Mouse (Mus musculus): ENCODE measurements at regions not wholly inside any gene's neighbourhood (a gene's known extent, or its start where the extent isn't known, plus 50 kb on each side); places are given as distances from the start of the nearest gene placed in this dataset.
"Not testable (repeated sequence)": the region's sequence is repeated elsewhere in the genome, so short reads cannot be mapped to it uniquely, and the experiment has no call there.

- H3K4me2 ChIP-seq (ENCODE audit: low read depth, low read length): no peak overlapping the region
- no peaks in the 10 kb centered on the region for H3K9me3 ChIP-seq (ENCODE audit: control insufficient read depth, low read length)
- ATAC-seq (ENCODE audit: low read depth): no peak
- no peaks in the 10 kb centered on the region for H3K4me1 ChIP-seq (ENCODE audit: control insufficient read depth, insufficient read depth, low read length)
- H3K36me3 ChIP-seq (ENCODE audit: control insufficient read depth, insufficient read depth, low read length): no peaks in the 10 kb centered on the region
- no peak overlapping the region for H3K4me3 ChIP-seq (ENCODE audit: low read depth, low read length)
- WGBS: 70% methylated on average over 1 of the region's 1 CpGs
- no peaks in the 10 kb centered on the region for H3K27me3 ChIP-seq (replicated peaks; ENCODE audit: control insufficient read depth, insufficient read depth, low read length)
- H3K27ac ChIP-seq (replicated peaks; ENCODE audit: low read depth, low read length): no peak overlapping the region
- DNase-seq (ENCODE audit: low spot score): peak; percentile 3
- H3K9ac ChIP-seq (ENCODE audit: low read depth, low read length): no peak overlapping the region
These were observed 384.1 kb downstream of the Snca start for GRCm38 (mm10) chr6:60445591-60445990.

GRCm38 (mm10) chr6:60441952-60442351, 387.7 kb downstream of the Snca start:
- Histone ChIP-seq H3K36me3 (ENCODE audit: control insufficient read depth, insufficient read depth, low read length) (no peaks in the 10 kb centered on the region), H3K27ac (replicated peaks; ENCODE audit: low read depth, low read length) (no peak overlapping the region), H3K9me3 (ENCODE audit: control insufficient read depth, low read length) (no peaks in the 10 kb centered on the region), H3K4me2 (ENCODE audit: low read depth, low read length) (no peak overlapping the region), H3K9ac (ENCODE audit: low read depth, low read length) (no peak overlapping the region), H3K4me1 (ENCODE audit: control insufficient read depth, insufficient read depth, low read length) (no peaks in the 10 kb centered on the region), H3K4me3 (ENCODE audit: low read depth, low read length) (no peak overlapping the region), H3K27me3 (replicated peaks; ENCODE audit: control insufficient read depth, insufficient read depth, low read length) (no peaks in the 10 kb centered on the region)
- WGBS: 69% methylated on average over 1 of the region's 1 CpGs
- DNase-seq (ENCODE audit: low spot score) (peak; percentile 5), ATAC-seq (ENCODE audit: low read depth) (no peak)

- no peak overlapping the region for H3K27ac ChIP-seq (replicated peaks; ENCODE audit: low read depth, low read length)
- no peak overlapping the region for H3K9ac ChIP-seq (ENCODE audit: low read depth, low read length)
- WGBS: 83% methylated on average over 2 of the region's 2 CpGs
- H3K36me3 ChIP-seq (ENCODE audit: control insufficient read depth, insufficient read depth, low read length): no peaks in the 10 kb centered on the region
- H3K4me3 ChIP-seq (ENCODE audit: low read depth, low read length): no peak overlapping the region
- DNase-seq (ENCODE audit: low spot score): no peak
- no peaks in the 10 kb centered on the region for H3K27me3 ChIP-seq (replicated peaks; ENCODE audit: control insufficient read depth, insufficient read depth, low read length)
- H3K4me1 ChIP-seq (ENCODE audit: control insufficient read depth, insufficient read depth, low read length): no peaks in the 10 kb centered on the region
- no peak for ATAC-seq (ENCODE audit: low read depth)
- H3K9me3 ChIP-seq (ENCODE audit: control insufficient read depth, low read length): no peaks in the 10 kb centered on the region
- H3K4me2 ChIP-seq (ENCODE audit: low read depth, low read length): no peak overlapping the region
These were observed 418.0 kb downstream of the Snca start for GRCm38 (mm10) chr6:60411669-60412068.

- Histone ChIP-seq H3K4me2 (ENCODE audit: low read depth, low read length) (no peak overlapping the region), H3K27ac (replicated peaks; ENCODE audit: low read depth, low read length) (no peak overlapping the region), H3K27me3 (replicated peaks; ENCODE audit: control insufficient read depth, insufficient read depth, low read length) (no peaks in the 10 kb centered on the region), H3K36me3 (ENCODE audit: control insufficient read depth, insufficient read depth, low read length) (no peaks in the 10 kb centered on the region), H3K4me3 (ENCODE audit: low read depth, low read length) (no peak overlapping the region), H3K9ac (ENCODE audit: low read depth, low read length) (no peak overlapping the region), H3K9me3 (ENCODE audit: control insufficient read depth, low read length) (no peaks in the 10 kb centered on the region), H3K4me1 (ENCODE audit: control insufficient read depth, insufficient read depth, low read length) (no peaks in the 10 kb centered on the region)
- 89% methylated on average over 1 of the region's 1 CpGs for WGBS
- no peak for ATAC-seq (ENCODE audit: low read depth)
- no peak for DNase-seq (ENCODE audit: low spot score)
These were observed 418.4 kb downstream of the Snca start for GRCm38 (mm10) chr6:60411239-60411638.

- DNase-seq (ENCODE audit: low spot score) (no peak), ATAC-seq (ENCODE audit: low read depth) (no peak)
- Histone ChIP-seq H3K9ac (ENCODE audit: low read depth, low read length) (no peak overlapping the region), H3K9me3 (ENCODE audit: control insufficient read depth, low read length) (no peaks in the 10 kb centered on the region), H3K4me3 (ENCODE audit: low read depth, low read length) (no peak overlapping the region), H3K4me1 (ENCODE audit: control insufficient read depth, insufficient read depth, low read length) (no peaks in the 10 kb centered on the region), H3K36me3 (ENCODE audit: control insufficient read depth, insufficient read depth, low read length) (no peaks in the 10 kb centered on the region), H3K27ac (replicated peaks; ENCODE audit: low read depth, low read length) (no peak overlapping the region), H3K4me2 (ENCODE audit: low read depth, low read length) (no peak overlapping the region), H3K27me3 (replicated peaks; ENCODE audit: control insufficient read depth, insufficient read depth, low read length) (no peaks in the 10 kb centered on the region)
- 70% methylated on average over 4 of the region's 4 CpGs for WGBS
These were observed 419.4 kb downstream of the Snca start for GRCm38 (mm10) chr6:60410051-60410785.

GRCm38 (mm10) chr6:60409094-60409493, 420.6 kb downstream of the Snca start:
- H3K9ac ChIP-seq (ENCODE audit: low read depth, low read length): no peak overlapping the region
- H3K27ac ChIP-seq (replicated peaks; ENCODE audit: low read depth, low read length): no peak overlapping the region
- H3K4me2 ChIP-seq (ENCODE audit: low read depth, low read length): no peak overlapping the region
- no peak for ATAC-seq (ENCODE audit: low read depth)
- no peaks in the 10 kb centered on the region for H3K27me3 ChIP-seq (replicated peaks; ENCODE audit: control insufficient read depth, insufficient read depth, low read length)
- DNase-seq (ENCODE audit: low spot score): no peak
- no peaks in the 10 kb centered on the region for H3K4me1 ChIP-seq (ENCODE audit: control insufficient read depth, insufficient read depth, low read length)
- H3K9me3 ChIP-seq (ENCODE audit: control insufficient read depth, low read length): no peaks in the 10 kb centered on the region
- H3K4me3 ChIP-seq (ENCODE audit: low read depth, low read length): no peak overlapping the region
- H3K36me3 ChIP-seq (ENCODE audit: control insufficient read depth, insufficient read depth, low read length): no peaks in the 10 kb centered on the region

GRCm38 (mm10) chr6:60406861-60407260, 422.8 kb downstream of the Snca start:
- no peak overlapping the region for H3K9ac ChIP-seq (ENCODE audit: low read depth, low read length)
- no peak for DNase-seq (ENCODE audit: low spot score)
- no peaks in the 10 kb centered on the region for H3K4me1 ChIP-seq (ENCODE audit: control insufficient read depth, insufficient read depth, low read length)
- 84% methylated on average over 7 of the region's 7 CpGs for WGBS
- no peaks in the 10 kb centered on the region for H3K27me3 ChIP-seq (replicated peaks; ENCODE audit: control insufficient read depth, insufficient read depth, low read length)
- no peak overlapping the region for H3K4me3 ChIP-seq (ENCODE audit: low read depth, low read length)
- ATAC-seq (ENCODE audit: low read depth): no peak
- no peak overlapping the region for H3K27ac ChIP-seq (replicated peaks; ENCODE audit: low read depth, low read length)
- H3K9me3 ChIP-seq (ENCODE audit: control insufficient read depth, low read length): no peaks in the 10 kb centered on the region
- H3K36me3 ChIP-seq (ENCODE audit: control insufficient read depth, insufficient read depth, low read length): no peaks in the 10 kb centered on the region
- no peak overlapping the region for H3K4me2 ChIP-seq (ENCODE audit: low read depth, low read length)

- not testable (repeated sequence) for H3K9ac ChIP-seq (ENCODE audit: low read depth, low read length); H3K4me2 ChIP-seq (ENCODE audit: low read depth, low read length); H3K9me3 ChIP-seq (ENCODE audit: control insufficient read depth, low read length); H3K27ac ChIP-seq (replicated peaks; ENCODE audit: low read depth, low read length); H3K36me3 ChIP-seq (ENCODE audit: control insufficient read depth, insufficient read depth, low read length); ATAC-seq (ENCODE audit: low read depth); DNase-seq (ENCODE audit: low spot score); H3K27me3 ChIP-seq (replicated peaks; ENCODE audit: control insufficient read depth, insufficient read depth, low read length); H3K4me1 ChIP-seq (ENCODE audit: control insufficient read depth, insufficient read depth, low read length); H3K4me3 ChIP-seq (ENCODE audit: low read depth, low read length)
These were observed 465.7 kb downstream of the Snca start for GRCm38 (mm10) chr6:60363931-60364330.

- Histone ChIP-seq H3K4me1 (ENCODE audit: control insufficient read depth, insufficient read depth, low read length) (no peaks in the 10 kb centered on the region), H3K9ac (ENCODE audit: low read depth, low read length) (no peak overlapping the region), H3K4me3 (ENCODE audit: low read depth, low read length) (no peak overlapping the region), H3K36me3 (ENCODE audit: control insufficient read depth, insufficient read depth, low read length) (no peaks in the 10 kb centered on the region), H3K9me3 (ENCODE audit: control insufficient read depth, low read length) (no peaks in the 10 kb centered on the region), H3K4me2 (ENCODE audit: low read depth, low read length) (no peak overlapping the region), H3K27me3 (replicated peaks; ENCODE audit: control insufficient read depth, insufficient read depth, low read length) (no peaks in the 10 kb centered on the region), H3K27ac (replicated peaks; ENCODE audit: low read depth, low read length) (no peak overlapping the region)
- DNase-seq (ENCODE audit: low spot score) (no peak), ATAC-seq (ENCODE audit: low read depth) (no peak)
- WGBS: 48% methylated on average over 2 of the region's 2 CpGs
These were observed 484.2 kb downstream of the Snca start for GRCm38 (mm10) chr6:60345448-60345847.
